Mouse (Mus musculus): ENCODE data around the gene Slc9a3r1.

DNA sequence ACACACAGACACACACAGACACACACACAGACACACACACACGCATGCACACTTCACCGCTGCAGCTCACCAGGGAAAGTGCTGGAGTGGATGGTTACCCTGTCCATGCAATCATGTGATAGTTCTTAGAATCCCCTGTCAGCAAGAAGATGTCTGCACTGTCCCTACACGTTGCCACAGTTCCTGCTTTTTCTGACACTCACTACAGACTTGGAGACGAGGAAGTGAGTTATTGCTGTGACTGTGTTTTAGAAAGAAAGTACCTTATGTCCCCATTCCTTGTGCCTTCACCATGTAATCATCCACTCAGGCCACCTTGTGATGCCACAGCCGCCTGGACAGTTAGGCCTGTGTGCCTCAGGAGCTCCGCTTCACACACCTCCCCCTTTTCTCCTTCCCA lies 26.2 kb downstream of the Slc9a3r1 start:
- TF ChIP-seq CTCF (IDR thresholded peaks at IDR 0.05; ENCODE audit: low read depth) (no peak), EP300 (IDR thresholded peaks at IDR 0.05; ENCODE audit: low read depth) (no peak)

All from liver, postnatal 0 days (tissue).